Mouse (Mus musculus) Patski (cell line): ENCODE measurements around the gene Gpank1. TPM values are rescaled to one million over a fixed set of nuclear protein-coding genes. Genes with fewer than 3 reads are reported as not detected.

Experiments used
- ATAC-seq: fragments of 100-300 bp; one replicate; pipeline ENCODE4 v1.8.0; 2021
- CTCF ChIA-PET: fragments of 350-600 bp; sonication (Branson Sonifier 250); formaldehyde crosslinking; loops from one replicate; lab custom pipeline; 2022; ENCODE audit warnings: inconsistent platforms; lab: Charles Lee
- POLR2A ChIA-PET: fragments of 350-600 bp; sonication (Branson Sonifier 250); formaldehyde crosslinking; loops from one replicate; lab custom pipeline; 2022; ENCODE audit warnings: antibody characterized with exemption, inconsistent platforms; lab: Charles Lee
- DNase-seq: peaks from one replicate; pipeline ENCODE4 v3.0.0-alpha.2; 2011; ENCODE audit warnings: low read depth, low spot score
- H3K27me3 ChIP-seq: fragments of 371-371 bp; one replicate; pipeline ENCODE4 v1.5.1; 2021
- CTCF ChIP-seq: fragments of 100-300 bp; IDR thresholded peaks from one replicate; pipeline ENCODE4 v1.5.1; 2021
- in situ Hi-C: fragments of 300-500 bp; cut with MboI; formaldehyde crosslinking; loops from 3 replicates; pipeline ENCODE4 v1.11.1; 2018; ENCODE audit warnings: low pct_unique_long_range_greater_than_20kb, mixed read lengths
- polyA plus RNA-seq: library from polyadenylated mRNA; unstranded; gene quantifications from one replicate; pipeline ENCODE4 v1.2.3, GENCODE M21; 2021

The Gpank1 gene
- polyA plus RNA-seq, 1 experiment from 2014 or later: 28.4 TPM

DNA sequence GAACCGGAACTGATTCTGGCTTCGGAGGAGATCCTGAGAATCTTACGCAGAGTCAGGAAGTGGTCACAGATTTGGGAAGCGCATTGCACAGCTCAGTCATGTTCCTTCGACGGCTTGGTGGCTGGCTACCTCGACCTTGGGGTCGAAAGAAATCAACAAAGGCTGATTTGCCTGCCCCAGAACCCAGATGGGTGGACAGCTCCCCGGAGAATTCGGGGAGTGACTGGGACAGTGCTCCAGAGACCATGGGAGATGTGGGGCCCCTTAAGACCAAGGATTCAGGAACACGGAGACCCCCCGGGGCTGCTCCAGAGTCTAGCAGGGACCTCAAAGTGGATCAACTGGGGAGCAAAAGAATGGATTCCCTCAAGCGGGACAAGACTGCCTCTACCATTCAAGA lies 5.8 kb downstream of the Gpank1 start:
- in situ Hi-C loops: loop anchor here (25.0 kb wide), 1 partner anchor 490 kb away; the partner anchor contains the start of genes Atf6b, Fkbpl, Ppt2 and Prrt1
- DNase-seq (no peak), ATAC-seq (no peak)
- TF ChIP-seq CTCF: no peak
- H3K27me3 ChIP-seq: no peaks in the 10 kb centered on the region
- ChIA-PET POLR2A (interaction anchor here (1.5 kb wide), 1 partner anchor 79 kb away, joined by 3 read pairs; no protein-coding TSS in a partner anchor), CTCF (interaction anchor here (1.2 to 2.1 kb wide), 2 partner anchors 11 to 36 kb away, joined by 6 to 11 read pairs; no protein-coding TSS in a partner anchor)

DNA sequence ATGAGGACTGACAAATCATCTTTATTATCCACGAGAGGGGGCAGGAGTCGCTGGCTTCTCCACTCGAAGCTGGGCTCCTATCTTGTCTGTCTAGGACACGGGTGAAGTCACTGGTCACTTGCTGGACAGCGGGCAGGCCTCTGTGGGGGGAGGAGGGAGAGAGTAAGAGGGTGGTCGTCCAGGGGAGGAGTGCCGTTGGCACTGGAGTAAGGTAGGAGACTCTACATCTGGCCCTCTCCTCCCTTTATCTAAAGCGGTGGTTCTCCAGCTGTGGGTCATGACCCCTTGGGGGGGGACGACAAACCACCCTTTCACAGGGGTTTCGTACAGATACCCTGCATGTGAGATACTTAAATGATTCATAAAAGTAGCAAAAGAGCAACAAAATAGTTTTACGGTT lies 7.7 kb downstream of the Gpank1 start:
- ATAC-seq (no peak), DNase-seq (no peak)
- POLR2A ChIA-PET: interaction anchor here (0.6 to 0.7 kb wide), 2 partner anchors 19 to 131 kb away, joined by 3 to 7 read pairs; no protein-coding TSS in a partner anchor
- CTCF ChIA-PET: interaction anchor here (1.4 kb wide), 1 partner anchor 14 kb away, joined by 3 read pairs; no protein-coding TSS in a partner anchor
- no peaks in the 10 kb centered on the region for H3K27me3 ChIP-seq
- in situ Hi-C loops: loop anchor here (25.0 kb wide), 1 partner anchor 492 kb away; the partner anchor contains the start of genes Atf6b, Fkbpl, Ppt2 and Prrt1
- no peak for TF ChIP-seq CTCF

- in situ Hi-C loops: loop anchor here (25.0 kb wide), 1 partner anchor 494 kb away; the partner anchor contains the start of genes Atf6b, Fkbpl, Ppt2 and Prrt1
- no peak for TF ChIP-seq CTCF
- DNase-seq (no peak), ATAC-seq (no peak)
- POLR2A ChIA-PET: no interaction called here
- CTCF ChIA-PET: no interaction called here
- no peaks in the 10 kb centered on the region for H3K27me3 ChIP-seq
Measured at GRCm38 (mm10) chr17:35131038-35131437, 9.8 kb downstream of the Gpank1 start.

GRCm38 (mm10) chr17:35131500-35132173 lies 10.4 kb downstream of the Gpank1 start, which contains the start of gene Apom:
Gene Apom, minus strand, starts transcription at chr17:35132050.
- POLR2A ChIA-PET: no interaction called here
- no peak for TF ChIP-seq CTCF
- in situ Hi-C loops: loop anchor here (25.0 kb wide), 1 partner anchor 494 kb away; the partner anchor contains the start of genes Atf6b, Fkbpl, Ppt2 and Prrt1
- CTCF ChIA-PET: no interaction called here
- no peak for DNase-seq
- ATAC-seq: no peak
- H3K27me3 ChIP-seq: no peaks in the 10 kb centered on the region

DNA sequence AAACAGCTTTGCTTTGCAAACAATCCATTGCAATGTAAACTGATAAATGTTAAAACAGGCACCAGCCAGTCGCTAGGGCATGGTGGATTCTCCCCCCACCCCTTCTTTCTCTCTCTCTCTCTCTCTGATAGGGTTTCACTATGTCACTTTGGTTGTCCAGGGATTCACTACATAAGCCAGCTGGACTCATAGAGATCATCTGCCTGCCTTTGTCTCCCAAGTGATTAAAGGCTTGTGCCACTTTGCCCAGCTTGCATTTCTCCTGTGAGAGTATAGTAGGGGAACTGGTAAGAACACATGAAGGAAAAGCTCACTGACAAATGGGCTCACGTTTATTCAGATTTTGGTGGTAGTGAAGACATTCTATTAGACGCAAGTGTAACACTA lies 10.9 kb downstream of the Gpank1 start:
- ChIA-PET CTCF (no interaction called here), POLR2A (no interaction called here)
- in situ Hi-C loops: loop anchor here (25.0 kb wide), 1 partner anchor 495 kb away; the partner anchor contains the start of genes Atf6b, Fkbpl, Ppt2 and Prrt1
- no peaks in the 10 kb centered on the region for H3K27me3 ChIP-seq
- ATAC-seq (no peak), DNase-seq (no peak)
- no peak for TF ChIP-seq CTCF

DNA sequence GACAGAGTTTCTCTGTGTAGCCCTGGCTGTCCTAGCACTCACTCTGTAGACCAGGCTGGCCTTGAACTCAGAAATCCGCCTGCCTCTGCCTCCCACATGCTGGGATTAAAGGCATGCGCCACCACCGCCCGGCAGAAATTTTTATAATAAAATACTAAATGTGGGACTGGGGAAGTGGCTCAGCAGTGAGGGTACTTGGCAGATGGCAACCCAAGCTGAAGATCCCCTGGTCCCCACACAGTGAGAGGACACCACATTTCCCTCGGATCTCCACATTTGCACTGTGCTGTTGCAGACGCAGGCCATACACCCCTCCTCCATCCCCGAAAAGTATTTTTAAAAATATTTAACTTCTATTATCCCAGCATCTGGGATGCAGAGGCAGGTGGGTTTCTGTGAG lies 12.3 kb downstream of the Gpank1 start:
- in situ Hi-C loops: loop anchor here (25.0 kb wide), 1 partner anchor 496 kb away; the partner anchor contains the start of genes Atf6b, Fkbpl, Ppt2 and Prrt1
- no peak for ATAC-seq

GRCm38 (mm10) chr17:35134801-35135590 lies 13.7 kb downstream of the Gpank1 start, which contains the start of gene Bag6:
Gene Bag6, plus strand, starts transcription at chr17:35135178.
- POLR2A ChIA-PET: no interaction called here
- ATAC-seq (peak; percentile 70), DNase-seq (peak; percentile 91)
- in situ Hi-C loops: loop anchor here (25.0 kb wide), 1 partner anchor 498 kb away; the partner anchor contains the start of genes Atf6b, Fkbpl, Ppt2 and Prrt1
- H3K27me3 ChIP-seq: no peaks in the 10 kb centered on the region
- CTCF ChIA-PET: no interaction called here
- no peak for TF ChIP-seq CTCF

More for the DNA sequence above, 12.3 kb downstream of the Gpank1 start:
- no peak for DNase-seq
- CTCF ChIA-PET: no interaction called here
- no peak for TF ChIP-seq CTCF
- POLR2A ChIA-PET: no interaction called here
- no peaks in the 10 kb centered on the region for H3K27me3 ChIP-seq

GRCm38 (mm10) chr17:35135591-35136320 lies 14.5 kb downstream of the Gpank1 start:
- no peaks in the 10 kb centered on the region for H3K27me3 ChIP-seq
- ChIA-PET POLR2A (interaction anchor here (0.6 to 3.5 kb wide), 4 partner anchors 9 to 27 kb away, joined by 3 to 17 read pairs (median 4); partner anchors contain the start of gene D17H6S53E), CTCF (no interaction called here)
- no peak for DNase-seq
- no peak for TF ChIP-seq CTCF
- in situ Hi-C loops: loop anchor here (25.0 kb wide), 1 partner anchor 498 kb away; the partner anchor contains the start of genes Atf6b, Fkbpl, Ppt2 and Prrt1
- peak; percentile 55 for ATAC-seq

DNA sequence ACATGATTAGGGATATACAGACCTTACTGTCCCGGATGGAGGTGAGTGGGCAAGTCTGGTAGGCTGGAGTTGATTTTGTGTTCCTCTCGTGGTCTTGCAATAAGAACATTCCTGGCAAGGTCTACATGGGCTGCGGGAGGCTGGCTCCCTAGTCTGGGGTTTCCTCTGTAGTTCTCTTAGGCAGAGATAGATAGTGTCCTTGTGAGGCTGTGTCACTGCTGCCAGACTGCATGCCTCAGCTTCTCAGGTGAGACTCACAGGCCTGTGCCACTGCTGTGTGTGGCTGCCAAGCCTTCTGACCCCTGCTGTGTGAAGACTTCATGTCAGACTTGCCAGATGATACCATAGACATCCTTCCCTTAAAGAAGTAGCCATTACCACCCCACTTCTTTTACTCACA lies 18.0 kb downstream of the Gpank1 start:
- ChIA-PET CTCF (interaction anchor here (1.1 to 3.2 kb wide), 3 partner anchors 14 to 30 kb away, joined by 3 to 11 read pairs (median 8); partner anchors contain the start of gene D17H6S53E), POLR2A (interaction anchor here (1.4 to 3.5 kb wide), 2 partner anchors 8 to 24 kb away, joined by 7 to 17 read pairs; no protein-coding TSS in a partner anchor)
- DNase-seq (no peak), ATAC-seq (no peak)
- no peak for TF ChIP-seq CTCF
- in situ Hi-C loops: loop anchor here (25.0 kb wide), 1 partner anchor 502 kb away; the partner anchor contains the start of genes Atf6b, Fkbpl, Ppt2 and Prrt1
- H3K27me3 ChIP-seq: no peaks in the 10 kb centered on the region
